ENCODE assay signal across 9 mouse cellular contexts in genomic region chr7:140805704-140806103, GRCm38 (mm10). TPM values are rescaled to one million over a fixed set of nuclear protein-coding genes. Genes with fewer than 3 reads are reported as not detected.
DNase-seq lines count a peak whose midpoint lies in the region; ATAC-seq and TF ChIP-seq lines count a peak whose summit lies in the region.
"Had no signal": no experiment of that assay in that cellular context is flagged by ENCODE, and none has a peak within 500 bp of the region (broad histone marks: within the 10 kb centered on the region; RNA-seq: fewer than 3 reads in every experiment).

No protein-coding gene starts in this region.

- H3K4me1 ChIP-seq in heart, postnatal 0 days (ENCODE audit: control insufficient read depth, insufficient read depth) = no peaks in the 10 kb centered on the region
- no peaks in the 10 kb centered on the region for H3K4me1 ChIP-seq in heart, embryonic 11.5 days (ENCODE audit: control insufficient read depth, insufficient read depth, low read length)
- no peaks in the 10 kb centered on the region for H3K4me1 ChIP-seq in hindbrain, embryonic 15.5 days (replicated peaks)
- H3K4me1 ChIP-seq: limb, embryonic 13.5 days had no signal

- no peaks in the 10 kb centered on the region for H3K9me3 ChIP-seq in heart, postnatal 0 days (replicated peaks; ENCODE audit: control insufficient read depth, low read length)
- H3K9me3 ChIP-seq in heart, embryonic 11.5 days (replicated peaks; ENCODE audit: control insufficient read depth, low read length) = no peaks in the 10 kb centered on the region
- no peaks in the 10 kb centered on the region for H3K9me3 ChIP-seq in hindbrain, embryonic 15.5 days
- H3K9me3 ChIP-seq: limb, embryonic 13.5 days had no signal

- intact Hi-C loops in left cerebral cortex, postnatal 25 days (cut with DNase I) = loop anchor here (10.0 kb wide), 1 partner anchor 621 kb away; no protein-coding TSS in a partner anchor

- TF ChIP-seq CTCF in heart, postnatal 0 days (IDR thresholded peaks at IDR 0.05; ENCODE audit: low read depth) = peak; percentile 44

- DNase-seq in heart, postnatal 0 days (ENCODE audit: low spot score) = no peak
- DNase-seq in ES-CJ7 (ENCODE audit: low read depth, low spot score) = peak; percentile 79
- peak; percentile 34 for DNase-seq in c-Kit-positive CD71-positive TER-119-negative erythroid progenitor cells, embryonic 14.5 days (ENCODE audit: low read depth)
- peak; percentile 43 to 75 for DNase-seq in left cerebral cortex, postnatal 25 days (ENCODE audit: low spot score in 2 of 2)
- DNase-seq in urinary bladder, adult 2 months (ENCODE audit: low spot score) = no peak

- H3K4me2 ChIP-seq in heart, postnatal 0 days (ENCODE audit: low read depth, low read length) = no peak overlapping the region
- H3K4me2 ChIP-seq in heart, embryonic 11.5 days = no peak overlapping the region
- no peak overlapping the region for H3K4me2 ChIP-seq in hindbrain, embryonic 15.5 days
- H3K4me2 ChIP-seq: limb, embryonic 13.5 days had no signal

- ATAC-seq in heart, postnatal 0 days (ENCODE audit: insufficient read depth, low read depth) = no peak
- no peak for ATAC-seq in heart, embryonic 11.5 days (replicated peaks; ENCODE audit: insufficient number of reproducible peaks, low FRiP score, low TSS enrichment)
- ATAC-seq in hindbrain, embryonic 15.5 days (ENCODE audit: low FRiP score, low read depth) = peak; percentile 62
- ATAC-seq in monocyte, adult 5-6 weeks (replicated peaks; ENCODE audit: insufficient number of reproducible peaks, low FRiP score, low TSS enrichment, poor library complexity, severe bottlenecking) = peak; percentile 47; the same call in 1 of the 2 replicates

- 18% methylated on average over 1 of the region's 1 CpGs for WGBS in heart, postnatal 0 days
- 19% methylated on average over 1 of the region's 1 CpGs for WGBS in heart, embryonic 11.5 days (ENCODE audit: insufficient replicate concordance)
- WGBS in hindbrain, embryonic 15.5 days = 14% methylated on average over 1 of the region's 1 CpGs

- H3K27ac ChIP-seq in heart, postnatal 0 days (ENCODE audit: low read depth) = no peak overlapping the region
- H3K27ac ChIP-seq in heart, embryonic 11.5 days (ENCODE audit: low read depth, low read length) = no peak overlapping the region
- H3K27ac ChIP-seq in hindbrain, embryonic 15.5 days (replicated peaks) = no peak overlapping the region
- H3K27ac ChIP-seq: limb, embryonic 13.5 days had no signal

- no peak overlapping the region for H3K4me3 ChIP-seq in heart, postnatal 0 days (ENCODE audit: low read depth, low read length)
- H3K4me3 ChIP-seq in heart, embryonic 11.5 days (ENCODE audit: low read depth, low read length) = no peak overlapping the region
- no peak overlapping the region for H3K4me3 ChIP-seq in hindbrain, embryonic 15.5 days
- H3K4me3 ChIP-seq: limb, embryonic 13.5 days had no signal

- no peaks in the 10 kb centered on the region for H3K36me3 ChIP-seq in heart, postnatal 0 days (replicated peaks; ENCODE audit: control insufficient read depth, insufficient read depth, low read length)
- H3K36me3 ChIP-seq in heart, embryonic 11.5 days (ENCODE audit: control insufficient read depth, insufficient read depth, low read length) = no peaks in the 10 kb centered on the region
- H3K36me3 ChIP-seq in hindbrain, embryonic 15.5 days = peaks cover 13% of the 10 kb centered on the region

- TF ChIP-seq EP300 in heart, postnatal 0 days (IDR thresholded peaks at IDR 0.05; ENCODE audit: low read depth) = no peak

- H3K27me3 ChIP-seq in heart, postnatal 0 days (ENCODE audit: control insufficient read depth, insufficient read depth, low read length) = no peaks in the 10 kb centered on the region
- H3K27me3 ChIP-seq in heart, embryonic 11.5 days (ENCODE audit: control insufficient read depth, insufficient read depth, low read length) = no peaks in the 10 kb centered on the region
- H3K27me3 ChIP-seq in hindbrain, embryonic 15.5 days = no peaks in the 10 kb centered on the region
- H3K27me3 ChIP-seq: limb, embryonic 13.5 days had no signal

- no peak overlapping the region for H3K9ac ChIP-seq in heart, postnatal 0 days (replicated peaks; ENCODE audit: low read depth, low read length)
- H3K9ac ChIP-seq in heart, embryonic 11.5 days (ENCODE audit: low read depth, low read length) = no peak overlapping the region
- H3K9ac ChIP-seq in hindbrain, embryonic 15.5 days = no peak overlapping the region
- H3K9ac ChIP-seq: limb, embryonic 13.5 days had no signal

RNA-seq across cellular contexts. Expression of gene Zfp941, which starts 16.3 kb away (rescaled TPM):
- total RNA-seq in heart, postnatal 0 days (2014; rRNA removed; ENCODE audit: low replicate concordance) = 0.11 and 0.97 TPM in 2 replicates
- 0.29 and 0.45 TPM in 2 replicates for polyA plus RNA-seq in heart, postnatal 0 days (2015; fragmentation: Nextera tagmentation; extraction: Ambion mirVana)
- polyA plus RNA-seq in heart, embryonic 11.5 days (2014; fragmentation: Nextera tagmentation; extraction: Ambion mirVana) = 0.93 and 1.0 TPM in 2 replicates
- polyA plus RNA-seq in hindbrain, embryonic 15.5 days (2015; fragmentation: Nextera tagmentation; extraction: Ambion mirVana) = 27.1 and 28.3 TPM in 2 replicates
- 10 to 100 TPM; 23.6 to 24.7 TPM for total RNA-seq in left cerebral cortex, postnatal 25 days (2021)
- 0.29 TPM in 1 of 3 replicates, not detected in the others for total RNA-seq in monocyte, adult 5-6 weeks (2017)
- 0.45 and 0.71 TPM in 2 replicates for polyA plus RNA-seq in urinary bladder, adult 2 months (2012; rRNA removed)

RNA-seq across cellular contexts. Expression of gene Syce1, which starts 18.1 kb away (rescaled TPM):
- total RNA-seq in heart, postnatal 0 days (2014; rRNA removed; ENCODE audit: low replicate concordance) = not detected in 2 replicates
- 0.10 and 0.18 TPM in 2 replicates for polyA plus RNA-seq in heart, postnatal 0 days (2015; fragmentation: Nextera tagmentation; extraction: Ambion mirVana)
- 0.25 and 0.70 TPM in 2 replicates for polyA plus RNA-seq in heart, embryonic 11.5 days (2014; fragmentation: Nextera tagmentation; extraction: Ambion mirVana)
- polyA plus RNA-seq in hindbrain, embryonic 15.5 days (2015; fragmentation: Nextera tagmentation; extraction: Ambion mirVana) = 0.40 and 0.42 TPM in 2 replicates
- total RNA-seq in left cerebral cortex, postnatal 25 days (2021) = not detected
- total RNA-seq in monocyte, adult 5-6 weeks (2017) = not detected in 3 replicates
- 0.10 and 0.18 TPM in 2 replicates for polyA plus RNA-seq in urinary bladder, adult 2 months (2012; rRNA removed)

RNA-seq across cellular contexts. Expression of gene Urah, which starts 29.1 kb away (rescaled TPM):
- not detected in 2 replicates for total RNA-seq in heart, postnatal 0 days (2014; rRNA removed; ENCODE audit: low replicate concordance)
- 0.27 and 0.29 TPM in 2 replicates for polyA plus RNA-seq in heart, postnatal 0 days (2015; fragmentation: Nextera tagmentation; extraction: Ambion mirVana)
- polyA plus RNA-seq in heart, embryonic 11.5 days (2014; fragmentation: Nextera tagmentation; extraction: Ambion mirVana) = not detected in 2 replicates
- 0.25 TPM in 2 replicates for polyA plus RNA-seq in hindbrain, embryonic 15.5 days (2015; fragmentation: Nextera tagmentation; extraction: Ambion mirVana)
- total RNA-seq in left cerebral cortex, postnatal 25 days (2021) = 1 to 10 TPM; 2.7 to 4.1 TPM
- total RNA-seq in monocyte, adult 5-6 weeks (2017) = not detected in 3 replicates
- 43.7 and 48.7 TPM in 2 replicates for polyA plus RNA-seq in urinary bladder, adult 2 months (2012; rRNA removed)

RNA-seq across cellular contexts. Expression of gene Scgb1c1, which starts 39.6 kb away (rescaled TPM):
- total RNA-seq in heart, postnatal 0 days (2014; rRNA removed; ENCODE audit: low replicate concordance) = 0.80 TPM in 1 of 2 replicates, not detected in the other
- polyA plus RNA-seq in heart, postnatal 0 days (2015; fragmentation: Nextera tagmentation; extraction: Ambion mirVana) = 8.7 and 11.0 TPM in 2 replicates
- not detected in 2 replicates for polyA plus RNA-seq in heart, embryonic 11.5 days (2014; fragmentation: Nextera tagmentation; extraction: Ambion mirVana)
- not detected in 2 replicates for polyA plus RNA-seq in hindbrain, embryonic 15.5 days (2015; fragmentation: Nextera tagmentation; extraction: Ambion mirVana)
- not detected for total RNA-seq in left cerebral cortex, postnatal 25 days (2021)
- not detected in 3 replicates for total RNA-seq in monocyte, adult 5-6 weeks (2017)
- not detected in 2 replicates for polyA plus RNA-seq in urinary bladder, adult 2 months (2012; rRNA removed)
- polyA plus RNA-seq: limb, embryonic 13.5 days had no signal

RNA-seq across cellular contexts. Expression of gene Odf3, which starts 41.9 kb away (rescaled TPM):
- not detected in 2 replicates for total RNA-seq in heart, postnatal 0 days (2014; rRNA removed; ENCODE audit: low replicate concordance)
- polyA plus RNA-seq in heart, postnatal 0 days (2015; fragmentation: Nextera tagmentation; extraction: Ambion mirVana) = not detected in 2 replicates
- polyA plus RNA-seq in heart, embryonic 11.5 days (2014; fragmentation: Nextera tagmentation; extraction: Ambion mirVana) = not detected in 2 replicates
- not detected in 2 replicates for polyA plus RNA-seq in hindbrain, embryonic 15.5 days (2015; fragmentation: Nextera tagmentation; extraction: Ambion mirVana)
- total RNA-seq in left cerebral cortex, postnatal 25 days (2021) = not detected
- total RNA-seq in monocyte, adult 5-6 weeks (2017) = not detected in 3 replicates
- polyA plus RNA-seq in urinary bladder, adult 2 months (2012; rRNA removed) = 0.06 TPM in 1 of 2 replicates, not detected in the other
- polyA plus RNA-seq: limb, embryonic 13.5 days had no signal

Comparison
In these comparisons a context has a peak if more than half of its experiments do, and no peak if none do; other contexts are left out.
1. ATAC-seq: peak in hindbrain, embryonic 15.5 days (single experiment) and monocyte, adult 5-6 weeks (single experiment); none in heart, postnatal 0 days (single experiment) and heart, embryonic 11.5 days (single experiment).
2. DNase-seq: peak in ES-CJ7 (single experiment), c-Kit-positive CD71-positive TER-119-negative erythroid progenitor cells, embryonic 14.5 days (single experiment) and left cerebral cortex, postnatal 25 days (2 of 2); none in heart, postnatal 0 days (single experiment) and urinary bladder, adult 2 months (single experiment).
3. RNA of gene Zfp941, which starts 16.3 kb away (polyA plus RNA-seq): 27.1 to 28.3 TPM in hindbrain, embryonic 15.5 days; 0.93 to 1.0 TPM in heart, embryonic 11.5 days, 0.45 to 0.71 TPM in urinary bladder, adult 2 months and 0.29 to 0.45 TPM in heart, postnatal 0 days; every median in the first group is over 10 times any median in the second.
4. RNA of gene Urah, which starts 29.1 kb away (polyA plus RNA-seq): 43.7 to 48.7 TPM in urinary bladder, adult 2 months; 0.27 to 0.29 TPM in heart, postnatal 0 days, 0.25 TPM in hindbrain, embryonic 15.5 days and not detected in heart, embryonic 11.5 days; every median in the first group is over 10 times any median in the second.